Mouse (Mus musculus): Measurements from ENCODE around the gene Plxnb3. TPM values are rescaled to one million over a fixed set of nuclear protein-coding genes. Genes with fewer than 3 reads are reported as not detected.

The Plxnb3 gene
- polyA plus RNA-seq, 1 experiment from 2014 or later = not detected

GRCm38 (mm10) chrX:73744774-73745481 is 12.0 kb upstream of the Plxnb3 start:
- no peak overlapping the region for H3K27ac ChIP-seq
- WGBS = 81% methylated on average over 1 of the region's 1 CpGs
- no peaks in the 10 kb centered on the region for H3K36me3 ChIP-seq (replicated peaks)
- no peak for DNase-seq (ENCODE audit: extremely low spot score, low spot score)
- H3K4me1 ChIP-seq = no peaks in the 10 kb centered on the region
- H3K9me3 ChIP-seq = no peaks in the 10 kb centered on the region
- no peaks in the 10 kb centered on the region for H3K27me3 ChIP-seq (ENCODE audit: poor library complexity, severe bottlenecking)
- H3K4me3 ChIP-seq = no peak overlapping the region

GRCm38 (mm10) chrX:73748977-73749376 is 7.9 kb upstream of the Plxnb3 start:
- WGBS = 81% methylated on average over 1 of the region's 1 CpGs
- Histone ChIP-seq H3K4me3 (no peak overlapping the region), H3K36me3 (replicated peaks) (no peaks in the 10 kb centered on the region), H3K4me1 (no peaks in the 10 kb centered on the region), H3K27ac (no peak overlapping the region), H3K27me3 (ENCODE audit: poor library complexity, severe bottlenecking) (no peaks in the 10 kb centered on the region), H3K9me3 (no peaks in the 10 kb centered on the region)
- no peak for DNase-seq (ENCODE audit: extremely low spot score, low spot score)

- H3K4me3 ChIP-seq = no peak overlapping the region
- WGBS = 85% methylated on average over 13 of the region's 13 CpGs
- DNase-seq (ENCODE audit: extremely low spot score, low spot score) = no peak
- H3K36me3 ChIP-seq (replicated peaks) = no peaks in the 10 kb centered on the region
- no peaks in the 10 kb centered on the region for H3K4me1 ChIP-seq
- H3K9me3 ChIP-seq = no peaks in the 10 kb centered on the region
- H3K27me3 ChIP-seq (ENCODE audit: poor library complexity, severe bottlenecking) = peaks cover 24% of the 10 kb centered on the region; the same call in 1 of the 2 replicates
- no peak overlapping the region for H3K27ac ChIP-seq
Measured at GRCm38 (mm10) chrX:73758611-73759290, 1.9 kb downstream of the Plxnb3 start.

- Histone ChIP-seq H3K4me3 (no peak overlapping the region), H3K36me3 (replicated peaks) (no peaks in the 10 kb centered on the region), H3K9me3 (no peaks in the 10 kb centered on the region), H3K27me3 (ENCODE audit: poor library complexity, severe bottlenecking) (0 out of 2 replicates have a peak, but pooled peaks cover 4% of the 10 kb centered on the region), H3K4me1 (no peaks in the 10 kb centered on the region), H3K27ac (no peak overlapping the region)
- DNase-seq (ENCODE audit: extremely low spot score, low spot score) = no peak
- 70% methylated on average over 1 of the region's 1 CpGs for WGBS
Measured at GRCm38 (mm10) chrX:73765311-73765710, 8.4 kb downstream of the Plxnb3 start.

- Histone ChIP-seq H3K9me3 (no peaks in the 10 kb centered on the region), H3K36me3 (replicated peaks) (no peaks in the 10 kb centered on the region), H3K27ac (no peak overlapping the region), H3K27me3 (ENCODE audit: poor library complexity, severe bottlenecking) (0 out of 2 replicates have a peak, but pooled peaks cover 12% of the 10 kb centered on the region), H3K4me3 (no peak overlapping the region), H3K4me1 (no peaks in the 10 kb centered on the region)
- WGBS = 58% methylated on average over 9 of the region's 9 CpGs
- DNase-seq (ENCODE audit: extremely low spot score, low spot score) = no peak
Measured at GRCm38 (mm10) chrX:73767267-73767666, 10.4 kb downstream of the Plxnb3 start.

GRCm38 (mm10) chrX:73774168-73774760 is 17.4 kb downstream of the Plxnb3 start, which contains the start of gene Srpk3:
Gene Srpk3, plus strand, starts transcription at chrX:73774405.
- H3K9me3 ChIP-seq = no peaks in the 10 kb centered on the region
- H3K27me3 ChIP-seq (ENCODE audit: poor library complexity, severe bottlenecking) = peaks cover 15% of the 10 kb centered on the region; the same call in 1 of the 2 replicates
- no peak within 1 kb of the TSS for H3K4me3 ChIP-seq
- H3K36me3 ChIP-seq (replicated peaks) = peaks cover 35% of the 10 kb centered on the region
- H3K4me1 ChIP-seq = peaks cover 5% of the 10 kb centered on the region; the same call in 1 of the 2 replicates
- WGBS = 72% methylated on average over 9 of the region's 9 CpGs
- no peak within 1 kb of the TSS for H3K27ac ChIP-seq
- no peak for DNase-seq (ENCODE audit: extremely low spot score, low spot score)

GRCm38 (mm10) chrX:73774802-73775483 is 18.1 kb downstream of the Plxnb3 start:
- H3K27ac ChIP-seq = no peak overlapping the region
- peaks cover 42% of the 10 kb centered on the region for H3K36me3 ChIP-seq (replicated peaks)
- H3K4me3 ChIP-seq = no peak overlapping the region
- DNase-seq (ENCODE audit: extremely low spot score, low spot score) = no peak
- 71% methylated on average over 10 of the region's 10 CpGs for WGBS
- H3K4me1 ChIP-seq = peaks cover 5% of the 10 kb centered on the region; the same call in 1 of the 2 replicates
- peaks cover 15% of the 10 kb centered on the region; the same call in 1 of the 2 replicates for H3K27me3 ChIP-seq (ENCODE audit: poor library complexity, severe bottlenecking)
- H3K9me3 ChIP-seq = no peaks in the 10 kb centered on the region

GRCm38 (mm10) chrX:73782227-73782626 is 25.3 kb downstream of the Plxnb3 start:
- Histone ChIP-seq H3K27ac (no peak overlapping the region), H3K36me3 (replicated peaks) (peaks cover 56% of the 10 kb centered on the region), H3K9me3 (0 out of 2 replicates have a peak, but pooled peaks cover 3% of the 10 kb centered on the region), H3K27me3 (ENCODE audit: poor library complexity, severe bottlenecking) (peaks cover 10% of the 10 kb centered on the region; the same call in 1 of the 2 replicates), H3K4me1 (peaks cover 10% of the 10 kb centered on the region), H3K4me3 (no peak overlapping the region)
- 90% methylated on average over 3 of the region's 3 CpGs for WGBS
- DNase-seq (ENCODE audit: extremely low spot score, low spot score) = no peak

GRCm38 (mm10) chrX:73785666-73786065 is 28.8 kb downstream of the Plxnb3 start:
- H3K27me3 ChIP-seq (ENCODE audit: poor library complexity, severe bottlenecking) = peaks cover 35% of the 10 kb centered on the region; the same call in 1 of the 2 replicates
- peaks cover 21% of the 10 kb centered on the region for H3K4me1 ChIP-seq
- H3K4me3 ChIP-seq = peak overlapping the region; percentile 67
- DNase-seq (ENCODE audit: extremely low spot score, low spot score) = no peak
- H3K9me3 ChIP-seq = 0 out of 2 replicates have a peak, but pooled peaks cover 3% of the 10 kb centered on the region
- peaks cover 44% of the 10 kb centered on the region for H3K36me3 ChIP-seq (replicated peaks)
- H3K27ac ChIP-seq = peak overlapping the region; percentile 92

GRCm38 (mm10) chrX:73786364-73787224 is 29.7 kb downstream of the Plxnb3 start, which contains the start of the genes Idh3g and Ssr4:
Gene Idh3g, minus strand, starts transcription at chrX:73786897.
Gene Ssr4, plus strand, starts transcription at chrX:73787028.
- Histone ChIP-seq H3K4me3 (peak within 1 kb of the TSS; percentile 67), H3K9me3 (0 out of 2 replicates have a peak, but pooled peaks cover 3% of the 10 kb centered on the region), H3K27ac (peak within 1 kb of the TSS; percentile 92), H3K27me3 (ENCODE audit: poor library complexity, severe bottlenecking) (peaks cover 35% of the 10 kb centered on the region; the same call in 1 of the 2 replicates), H3K4me1 (peaks cover 21% of the 10 kb centered on the region), H3K36me3 (replicated peaks) (peaks cover 44% of the 10 kb centered on the region)
- peak; percentile 91 for DNase-seq (ENCODE audit: extremely low spot score, low spot score)
- 19% methylated on average over 52 of the region's 52 CpGs for WGBS

- peaks cover 35% of the 10 kb centered on the region; the same call in 1 of the 2 replicates for H3K27me3 ChIP-seq (ENCODE audit: poor library complexity, severe bottlenecking)
- DNase-seq (ENCODE audit: extremely low spot score, low spot score) = no peak
- 28% methylated on average over 22 of the region's 22 CpGs for WGBS
- peak overlapping the region; percentile 67 for H3K4me3 ChIP-seq
- 0 out of 2 replicates have a peak, but pooled peaks cover 3% of the 10 kb centered on the region for H3K9me3 ChIP-seq
- peaks cover 42% of the 10 kb centered on the region for H3K36me3 ChIP-seq (replicated peaks)
- H3K4me1 ChIP-seq = peaks cover 21% of the 10 kb centered on the region
- H3K27ac ChIP-seq = peak overlapping the region; percentile 92
Measured at GRCm38 (mm10) chrX:73787225-73787558, 30.3 kb downstream of the Plxnb3 start.

Data from forebrain, embryonic 10.5 days (tissue).